Comparison of ENCODE assay signal across 8 mouse cellular contexts in the genomic region with DNA sequence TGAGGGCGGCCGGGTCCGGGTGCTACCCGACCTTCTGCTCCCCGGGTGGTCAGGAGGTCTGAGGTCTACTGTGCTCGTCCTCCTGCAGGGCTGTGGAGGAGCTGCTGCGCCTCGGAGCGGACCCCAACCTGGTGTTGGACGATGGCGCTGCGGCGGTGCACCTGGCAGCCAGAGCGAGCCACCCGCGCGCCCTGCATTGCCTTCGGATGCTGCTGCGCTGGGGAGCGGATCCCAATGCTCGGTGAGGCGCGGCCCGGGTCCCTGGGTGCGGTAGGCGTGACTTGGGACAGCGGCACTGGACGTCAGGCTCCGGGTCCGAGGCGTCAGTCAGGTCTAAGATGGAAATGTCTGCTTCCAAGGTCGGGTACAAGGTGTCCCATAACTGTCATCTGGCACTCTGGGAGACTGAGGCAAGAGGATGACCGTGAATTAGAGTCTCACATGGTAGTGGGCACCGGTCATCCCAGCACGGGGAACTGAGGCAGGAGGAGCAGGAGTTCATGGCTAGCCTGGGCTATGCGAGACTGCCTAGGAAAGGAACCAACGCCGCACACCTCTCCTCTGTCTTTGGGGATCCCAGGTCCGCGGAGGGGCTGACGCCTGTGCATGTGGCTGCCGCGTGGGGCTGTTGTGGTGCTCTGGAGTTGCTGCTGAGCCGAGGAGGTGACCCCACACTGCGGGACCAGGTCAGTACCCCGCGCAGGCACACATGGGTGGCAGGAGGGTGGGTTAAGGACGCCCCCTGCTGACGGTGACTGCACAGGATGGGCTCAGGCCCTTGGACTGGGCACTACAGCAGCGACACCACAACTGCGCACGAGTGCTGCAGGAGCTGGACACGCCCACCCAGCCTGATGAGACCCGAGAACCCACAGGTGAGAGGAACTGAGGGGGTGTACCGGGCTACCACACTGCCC. TPM values are rescaled to one million over a fixed set of nuclear protein-coding genes. Genes with fewer than 3 reads are reported as not detected.
DNase-seq lines count a peak whose midpoint lies in the region; ATAC-seq lines count a peak whose summit lies in the region.

No protein-coding gene starts in this region.

- H3K9ac ChIP-seq in heart, embryonic 14.5 days (ENCODE audit: low read length), result peak overlapping the region; percentile 81
- peak overlapping the region; percentile 84 for H3K9ac ChIP-seq in kidney, embryonic 16.5 days (replicated peaks; ENCODE audit: low read length)

- peaks cover 4 to 13% of the 10 kb centered on the region in 2 experiments; a peak in 3 of 4 replicates for H3K4me1 ChIP-seq in heart, embryonic 14.5 days (ENCODE audit: control insufficient read depth in 2 of 2, insufficient read depth in 2 of 2, low read length in 2 of 2)
- H3K4me1 ChIP-seq in kidney, embryonic 16.5 days (ENCODE audit: insufficient read depth, low read length), result peaks cover 20% of the 10 kb centered on the region

- WGBS in heart, embryonic 14.5 days, result 1% methylated on average over 55 of the region's 55 CpGs
- under 1% methylated on average over 55 of the region's 55 CpGs for WGBS in kidney, embryonic 16.5 days

- DNase-seq in B cell, adult 2 months, result peak; percentile 68 to 72
- DNase-seq in NIH3T3 (ENCODE audit: low read depth), result peak; percentile 89
- peak; percentile 53 for DNase-seq in embryo, embryonic 11.5 days (ENCODE audit: low read depth, low spot score)
- DNase-seq in lung, postnatal 36 days, result peak; percentile 82
- peak; percentile 38 for DNase-seq in retina, postnatal 7 days (ENCODE audit: low read depth, low spot score)
- DNase-seq in right cerebral cortex, postnatal 36 days (ENCODE audit: low spot score in 2 of 2), result no peak

- H3K4me3 ChIP-seq in heart, embryonic 14.5 days (ENCODE audit: control insufficient read depth in 1 of 2, insufficient read depth in 1 of 2, low read depth in 1 of 2, low read length in 2 of 2), result peak overlapping the region; percentile 64 to 79
- peak overlapping the region; percentile 80 for H3K4me3 ChIP-seq in kidney, embryonic 16.5 days (ENCODE audit: low read length)

- ATAC-seq in heart, embryonic 14.5 days (ENCODE audit: insufficient number of reproducible peaks, insufficient read depth, low FRiP score, low read depth), result peak; percentile 76
- peak; percentile 89 for ATAC-seq in kidney, embryonic 16.5 days (ENCODE audit: low FRiP score, low TSS enrichment)

- no peaks in the 10 kb centered on the region for H3K27me3 ChIP-seq in heart, embryonic 14.5 days (ENCODE audit: control insufficient read depth, insufficient read depth, low read length)
- H3K27me3 ChIP-seq in kidney, embryonic 16.5 days (ENCODE audit: insufficient read depth, low read length), result no peaks in the 10 kb centered on the region

- no peaks in the 10 kb centered on the region for H3K9me3 ChIP-seq in heart, embryonic 14.5 days (ENCODE audit: control insufficient read depth, low read length)
- no peaks in the 10 kb centered on the region for H3K9me3 ChIP-seq in kidney, embryonic 16.5 days (ENCODE audit: low read length)

- 0 out of 4 replicates have a peak overlapping the region, but pooled peaks have one; percentile 4 to 9 for H3K27ac ChIP-seq in heart, embryonic 14.5 days (replicated peaks in 1 of 2; ENCODE audit: control insufficient read depth in 1 of 2, insufficient read depth in 1 of 2, low read depth in 2 of 2, low read length in 2 of 2)
- peak overlapping the region; percentile 61; the same call in 1 of the 2 replicates for H3K27ac ChIP-seq in kidney, embryonic 16.5 days (ENCODE audit: low read length)

- peak overlapping the region; percentile 86 for H3K4me2 ChIP-seq in heart, embryonic 14.5 days (ENCODE audit: low read length)
- H3K4me2 ChIP-seq in kidney, embryonic 16.5 days (replicated peaks; ENCODE audit: low read depth, low read length), result peak overlapping the region; percentile 94

- H3K36me3 ChIP-seq in heart, embryonic 14.5 days (ENCODE audit: control insufficient read depth, insufficient read depth, low read length), result peaks cover 20% of the 10 kb centered on the region
- peaks cover 30% of the 10 kb centered on the region for H3K36me3 ChIP-seq in kidney, embryonic 16.5 days (ENCODE audit: insufficient read depth, low read length)

RNA-seq across cellular contexts. Expression of a gene that starts 0.5 kb away (rescaled TPM):
- polyA plus RNA-seq in heart, embryonic 14.5 days (2014; fragmentation: Nextera tagmentation; extraction: Ambion mirVana), result 16.7 and 20.7 TPM in 2 replicates
- 47.4 and 58.3 TPM in 2 replicates for polyA plus RNA-seq in kidney, embryonic 16.5 days (2015; fragmentation: Nextera tagmentation; extraction: Ambion mirVana)

RNA-seq across cellular contexts. Expression of a gene that starts 9.7 kb away (rescaled TPM):
- 84.5 and 86.1 TPM in 2 replicates for polyA plus RNA-seq in heart, embryonic 14.5 days (2014; fragmentation: Nextera tagmentation; extraction: Ambion mirVana)
- 116 and 120 TPM in 2 replicates for polyA plus RNA-seq in kidney, embryonic 16.5 days (2015; fragmentation: Nextera tagmentation; extraction: Ambion mirVana)

RNA-seq across cellular contexts. Expression of a gene that starts 10.8 kb away (rescaled TPM):
- polyA plus RNA-seq in heart, embryonic 14.5 days (2014; fragmentation: Nextera tagmentation; extraction: Ambion mirVana), result 10.8 TPM in 2 replicates
- polyA plus RNA-seq in kidney, embryonic 16.5 days (2015; fragmentation: Nextera tagmentation; extraction: Ambion mirVana), result 29.8 and 31.2 TPM in 2 replicates

RNA-seq across cellular contexts. Expression of a gene that starts 24.6 kb away (rescaled TPM):
- 57.1 and 62.4 TPM in 2 replicates for polyA plus RNA-seq in heart, embryonic 14.5 days (2014; fragmentation: Nextera tagmentation; extraction: Ambion mirVana)
- 65.4 and 82.9 TPM in 2 replicates for polyA plus RNA-seq in kidney, embryonic 16.5 days (2015; fragmentation: Nextera tagmentation; extraction: Ambion mirVana)

RNA-seq across cellular contexts. Expression of a gene that starts 35.3 kb away (rescaled TPM):
- polyA plus RNA-seq in heart, embryonic 14.5 days (2014; fragmentation: Nextera tagmentation; extraction: Ambion mirVana), result 3.6 TPM in 2 replicates
- 6.1 TPM in 2 replicates for polyA plus RNA-seq in kidney, embryonic 16.5 days (2015; fragmentation: Nextera tagmentation; extraction: Ambion mirVana)

Comparison
In these comparisons a context has a peak if more than half of its experiments do, and no peak if none do; other contexts are left out.
1. DNase-seq: peak in B cell, adult 2 months (2 of 2), NIH3T3 (single experiment), embryo, embryonic 11.5 days (single experiment), lung, postnatal 36 days (single experiment) and retina, postnatal 7 days (single experiment); none in right cerebral cortex, postnatal 36 days (0 of 2).